Mouse (Mus musculus) hematopoietic stem cell, adult 5-6 weeks (primary cell): ENCODE measurements around the gene Tenm2. TPM values are rescaled to one million over a fixed set of nuclear protein-coding genes. Genes with fewer than 3 reads are reported as not detected.

Source experiments
- ATAC-seq, 2 experiments: fragments of 125-278 bp in 1 of 2; replicated peaks in 1 of 2; 2 replicates each; pipeline ENCODE4 v1.8.0; 2016 to 2017; ENCODE audit warnings: inconsistent platforms in 2 of 2, mild to moderate bottlenecking in 2 of 2, moderate number of reproducible peaks in 2 of 2, low read depth in 1 of 2, moderate TSS enrichment in 1 of 2; ENCODE audit not compliant: low FRiP score in 2 of 2, poor library complexity in 2 of 2, severe bottlenecking in 2 of 2, insufficient read depth in 1 of 2, low TSS enrichment in 1 of 2
- total RNA-seq: library from RNA; stranded (forward); fragments of 172-1452, 232-1000 nt; gene quantifications from 2 replicates; pipeline ENCODE4 v1.2.3, GENCODE M21; 2017

Tenm2 gene
- total RNA-seq, 1 experiment from 2014 or later, result not detected

DNA sequence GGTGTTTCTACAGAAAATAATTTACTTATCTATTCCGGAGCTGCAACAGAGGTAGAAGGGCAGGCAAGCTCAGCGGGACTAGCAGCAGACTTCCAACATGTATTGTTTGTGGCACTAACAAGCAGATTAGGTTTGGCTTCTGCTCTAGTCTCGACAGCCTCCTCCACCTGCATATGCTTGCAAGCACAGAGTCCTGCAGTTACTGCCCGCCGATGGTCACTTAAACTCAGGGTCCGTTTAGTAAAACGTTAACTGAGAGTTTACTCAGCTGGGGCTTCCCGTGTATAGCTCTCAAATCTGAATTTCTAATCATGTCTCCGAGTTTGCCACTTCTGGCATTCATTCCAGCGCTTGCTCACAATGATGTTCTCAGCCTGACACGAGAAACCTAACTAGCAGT lies 404.3 kb downstream of the Tenm2 start:
- no peak for ATAC-seq

DNA sequence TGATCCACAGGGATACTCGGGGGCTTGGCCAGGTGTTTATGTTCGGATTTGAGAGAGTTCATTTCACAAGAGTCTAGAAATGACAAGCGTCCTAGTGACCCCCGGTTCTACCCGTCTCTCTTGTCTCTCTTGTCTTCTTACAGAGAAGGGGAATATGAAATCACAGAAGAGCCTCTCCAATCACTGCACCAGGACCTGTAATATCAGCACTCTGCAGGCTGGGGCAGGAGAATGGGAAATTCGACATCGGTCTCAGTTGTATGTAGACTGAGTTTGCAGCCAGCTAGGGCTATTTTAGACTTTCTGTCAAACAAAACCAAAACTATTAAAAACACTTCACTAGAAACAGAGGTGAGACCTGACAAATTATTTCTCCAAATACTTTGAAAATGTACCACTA lies 411.1 kb downstream of the Tenm2 start:
- no peak for ATAC-seq

DNA sequence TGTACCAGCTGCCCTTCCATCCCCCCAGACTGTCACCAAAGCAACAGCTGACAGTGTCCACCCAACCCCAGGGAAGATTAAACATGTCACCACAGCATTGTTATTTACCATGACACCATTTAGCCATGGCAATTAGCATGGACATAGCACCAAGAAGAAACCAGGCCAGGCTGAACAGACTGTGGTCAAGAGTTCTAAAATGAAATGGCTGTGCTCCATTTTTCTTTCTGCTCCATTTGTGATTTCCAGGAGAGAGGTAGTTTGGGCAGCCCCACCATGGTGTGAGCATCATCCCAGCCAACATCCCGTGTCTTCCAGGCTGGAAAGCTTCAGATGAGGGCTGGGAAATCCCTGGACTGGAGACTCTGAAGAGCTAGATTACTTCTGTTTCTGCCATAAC lies 431.1 kb downstream of the Tenm2 start:
- no peak for ATAC-seq

DNA sequence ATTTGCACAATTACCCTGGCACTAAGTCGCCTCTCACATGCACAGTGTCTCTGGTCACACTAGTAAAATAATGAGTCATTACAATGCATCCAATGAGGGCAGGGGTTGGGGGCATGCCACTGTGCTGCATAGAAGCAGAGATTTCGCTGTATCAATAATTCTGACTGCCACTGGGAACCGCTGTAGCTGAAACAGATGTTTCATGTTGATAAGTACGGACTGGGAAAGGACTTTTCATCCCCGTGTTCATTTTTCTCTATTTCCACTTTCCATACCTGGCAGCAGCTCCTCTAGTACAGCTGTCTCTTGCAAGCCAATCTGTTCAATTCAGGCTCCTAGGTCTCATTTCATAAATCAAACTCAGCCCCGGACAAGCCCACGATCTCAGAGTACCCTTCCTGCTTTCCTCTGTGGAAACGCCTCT lies 433.5 kb downstream of the Tenm2 start:
- ATAC-seq, result no peak

DNA sequence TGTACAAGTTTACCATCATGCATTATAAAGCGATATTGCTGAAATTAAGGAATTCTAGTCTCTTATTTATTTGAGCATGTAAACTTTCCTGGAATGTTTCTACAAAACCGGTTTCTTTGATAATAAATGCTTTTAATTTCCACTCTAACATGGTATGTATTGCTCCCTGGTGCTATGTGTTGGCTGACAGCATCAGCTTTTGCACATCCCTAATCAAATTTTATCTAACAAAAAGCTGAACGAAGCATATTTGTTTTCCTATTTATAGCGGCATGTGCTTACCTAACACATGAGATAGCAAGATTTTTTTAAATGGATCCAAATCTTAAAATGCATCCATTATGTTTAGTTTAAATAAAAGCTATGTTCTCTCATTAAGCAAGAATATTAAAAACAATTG lies 434.1 kb downstream of the Tenm2 start:
- ATAC-seq, result no peak

DNA sequence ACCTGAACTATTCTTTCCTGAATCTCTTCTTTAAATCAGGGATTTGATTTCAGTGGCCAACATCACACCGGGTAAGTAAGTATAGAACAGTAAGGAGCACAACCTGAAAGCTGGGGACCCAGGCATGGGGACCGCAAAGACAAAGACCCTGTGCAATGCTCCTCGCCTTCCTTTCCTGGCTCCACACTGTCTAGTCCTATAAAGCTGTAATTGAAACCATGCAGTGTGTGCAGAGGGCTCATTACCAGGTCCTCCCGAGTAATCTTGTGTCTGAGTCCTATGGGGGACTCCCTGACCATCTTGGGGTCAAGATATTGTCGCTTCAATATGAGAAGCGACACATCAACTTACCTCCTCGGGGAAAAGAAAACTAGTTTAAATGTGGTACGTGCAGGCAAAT lies 436.4 kb downstream of the Tenm2 start:
- ATAC-seq, result no peak

DNA sequence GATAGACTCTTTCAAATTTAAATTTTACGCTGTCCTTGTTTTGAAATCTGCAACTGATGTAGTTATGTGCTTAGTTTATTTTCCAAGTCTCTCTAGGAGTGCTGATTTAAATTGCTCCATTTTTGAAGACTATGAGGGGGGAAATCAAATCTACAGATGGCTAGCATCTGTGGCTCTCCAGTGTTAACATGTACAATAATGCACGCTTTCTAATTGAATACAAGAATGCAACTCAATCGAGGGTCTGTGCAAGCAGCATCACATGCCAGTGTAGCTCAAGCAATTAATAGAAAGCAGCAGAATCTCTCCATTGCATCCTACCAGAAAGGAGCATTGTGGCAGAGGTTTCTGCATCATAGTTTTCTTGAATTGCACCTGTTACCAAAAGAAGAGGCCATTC lies 477.8 kb downstream of the Tenm2 start:
- no peak for ATAC-seq

DNA sequence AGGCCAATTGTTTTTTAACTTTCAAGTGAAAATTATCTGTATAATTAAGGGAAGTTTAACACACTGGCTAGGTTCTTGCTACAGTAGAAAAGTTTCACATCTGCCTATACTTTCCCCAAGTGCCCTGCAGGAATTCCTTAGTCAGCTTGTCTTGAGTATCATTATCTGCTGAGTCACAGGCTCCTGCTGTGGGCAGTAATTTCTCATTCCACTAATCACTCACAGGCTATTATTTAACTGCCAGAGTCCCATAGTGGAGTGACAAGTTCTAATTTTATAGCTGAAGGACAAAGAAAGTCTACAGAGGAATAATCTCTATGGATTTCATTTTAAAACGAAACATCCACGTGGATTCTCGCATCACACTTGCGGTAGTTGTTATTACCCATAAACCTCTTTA lies 489.5 kb downstream of the Tenm2 start:
- ATAC-seq, result no peak

DNA sequence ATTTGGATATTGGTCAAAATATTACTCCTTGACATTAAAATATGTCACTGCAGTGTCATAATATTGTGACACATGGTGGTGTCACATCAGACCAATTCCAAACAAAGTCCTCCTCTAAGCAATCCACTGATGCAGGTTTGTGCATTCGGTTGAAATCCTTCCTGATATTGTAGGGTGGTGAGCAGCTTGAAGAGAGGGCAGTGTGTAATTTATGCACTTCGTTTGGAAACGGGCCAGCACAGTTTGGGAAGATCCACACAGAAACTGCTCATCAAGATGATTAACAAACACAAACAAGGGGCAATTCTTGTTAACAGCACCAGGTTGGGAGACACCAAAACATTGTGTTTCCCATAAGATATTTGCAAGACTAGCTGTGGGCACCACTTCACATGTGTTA lies 508.0 kb downstream of the Tenm2 start:
- ATAC-seq, result no peak

DNA sequence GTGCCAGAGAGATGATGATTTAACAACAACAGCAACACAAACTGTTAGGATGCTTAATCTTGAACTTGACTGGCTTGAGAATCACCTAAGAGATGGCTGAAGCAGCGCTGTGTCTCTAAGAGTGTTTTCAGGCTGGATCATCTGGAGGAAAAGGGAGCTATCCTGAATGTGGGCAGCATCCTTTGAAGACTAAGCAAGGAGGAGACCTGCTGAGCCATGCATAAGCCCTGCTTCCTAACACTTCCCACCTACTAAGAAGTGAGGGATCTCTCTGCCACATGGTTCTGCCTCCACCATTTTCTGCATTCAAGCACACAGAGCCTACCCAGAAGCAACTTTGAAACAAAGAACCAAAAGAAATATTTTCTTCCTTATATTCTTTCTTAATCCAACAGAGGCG lies 532.9 kb downstream of the Tenm2 start:
- ATAC-seq, result no peak

DNA sequence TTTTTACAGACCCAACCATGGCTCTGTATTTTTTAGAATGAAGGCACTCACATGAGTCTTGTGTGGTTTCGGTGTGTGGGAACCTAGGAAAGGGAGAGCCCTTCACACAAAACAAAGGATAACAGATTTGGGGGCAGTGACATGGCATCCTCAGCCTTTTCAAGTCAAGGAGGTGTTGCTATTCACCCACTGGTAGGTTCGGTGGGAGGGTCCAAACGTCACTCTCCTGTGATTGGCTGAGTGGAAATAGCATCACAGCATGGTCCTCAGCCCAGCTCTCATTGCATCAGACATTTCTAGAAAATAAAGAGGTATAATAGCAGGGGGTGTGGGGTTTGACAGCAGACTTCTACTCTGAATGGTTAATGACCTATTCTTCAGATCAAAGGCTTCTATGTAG lies 534.8 kb downstream of the Tenm2 start:
- ATAC-seq, result no peak

DNA sequence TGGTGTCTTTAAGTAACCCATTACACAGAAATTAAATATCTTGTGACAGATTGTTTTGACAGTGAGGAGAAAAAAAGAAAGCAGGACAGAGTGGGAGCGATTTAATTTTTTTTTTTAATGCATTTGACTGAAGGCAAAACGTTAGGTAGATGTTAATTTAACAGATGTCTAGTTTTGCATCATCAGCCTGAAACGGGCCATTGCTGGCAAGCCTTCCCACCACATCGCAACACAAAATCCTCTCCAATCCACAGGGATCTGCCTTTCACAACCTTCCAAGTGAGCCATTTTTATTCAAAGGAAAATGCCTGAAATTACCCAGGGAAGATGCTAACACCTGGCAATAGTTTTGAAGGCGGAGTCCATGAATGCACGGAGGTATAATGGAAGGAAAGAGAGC lies 535.6 kb downstream of the Tenm2 start:
- ATAC-seq, result no peak

DNA sequence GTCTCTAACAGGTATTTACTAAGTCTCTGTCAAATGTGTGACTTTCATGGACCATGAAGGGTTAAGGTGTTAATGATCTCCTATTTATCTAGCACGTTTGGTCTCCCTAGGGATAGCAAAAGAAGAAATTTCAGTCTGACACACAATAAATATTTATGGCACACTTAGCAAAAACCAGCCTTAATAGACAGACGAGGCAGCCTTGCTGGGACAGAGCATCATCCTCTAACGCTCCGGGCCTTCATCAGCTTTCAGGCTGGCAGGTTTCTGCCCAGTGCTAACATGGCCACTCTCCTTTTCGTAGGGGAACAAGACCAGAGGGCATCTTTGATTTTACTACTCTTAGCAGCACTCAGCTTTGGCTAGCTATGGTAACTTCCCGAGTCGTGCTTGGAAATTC lies 537.5 kb downstream of the Tenm2 start:
- no peak for ATAC-seq

DNA sequence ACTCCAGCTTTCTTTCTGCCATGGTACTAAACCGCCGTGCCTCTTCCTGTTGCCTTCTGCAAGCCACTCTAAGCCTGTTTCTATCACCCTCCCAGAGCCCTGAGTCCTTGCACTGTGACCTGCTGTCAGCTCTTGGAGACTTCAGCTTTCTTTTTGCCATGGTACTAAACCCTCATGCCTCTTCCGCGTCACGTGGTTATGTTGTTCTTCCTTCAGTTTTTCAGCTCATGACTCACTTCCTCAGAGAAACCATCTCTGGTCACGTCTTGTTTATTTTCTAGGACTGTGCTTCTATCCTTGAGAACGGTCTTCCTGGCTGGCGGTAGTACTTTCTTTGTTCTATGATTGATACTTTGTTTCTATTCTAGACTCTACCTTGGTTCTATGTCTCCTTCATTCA lies 537.9 kb downstream of the Tenm2 start:
- ATAC-seq, result no peak

DNA sequence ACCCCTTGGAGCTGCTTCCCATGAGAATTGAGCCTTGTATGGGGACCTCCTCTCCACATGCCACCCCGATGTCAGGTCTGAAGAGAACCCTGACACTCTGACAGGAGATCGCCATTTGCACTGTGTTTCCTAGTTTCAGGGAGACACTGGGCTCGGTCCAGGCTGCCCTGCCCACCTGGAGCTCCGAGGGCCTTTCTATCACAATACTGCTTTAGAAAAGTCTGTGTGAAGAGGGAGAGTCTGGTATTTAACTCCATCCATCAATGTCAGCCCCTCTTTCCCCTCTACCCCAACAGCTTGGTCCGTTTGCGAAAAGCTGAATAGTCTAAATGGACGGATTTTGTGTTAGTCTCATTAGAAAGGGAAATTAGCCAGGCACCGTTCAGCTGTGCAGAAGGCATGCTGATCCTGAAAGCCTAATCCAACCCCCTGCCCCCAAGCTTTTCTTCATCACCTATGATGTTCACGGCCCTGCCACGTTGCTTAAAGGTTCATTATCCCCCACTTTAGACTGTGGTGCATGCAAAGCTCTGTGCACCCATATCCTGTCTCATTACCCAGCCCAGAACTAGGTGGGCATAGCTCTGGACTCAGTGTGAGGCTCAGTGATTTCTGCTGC lies 538.6 kb downstream of the Tenm2 start:
- no peak for ATAC-seq

DNA sequence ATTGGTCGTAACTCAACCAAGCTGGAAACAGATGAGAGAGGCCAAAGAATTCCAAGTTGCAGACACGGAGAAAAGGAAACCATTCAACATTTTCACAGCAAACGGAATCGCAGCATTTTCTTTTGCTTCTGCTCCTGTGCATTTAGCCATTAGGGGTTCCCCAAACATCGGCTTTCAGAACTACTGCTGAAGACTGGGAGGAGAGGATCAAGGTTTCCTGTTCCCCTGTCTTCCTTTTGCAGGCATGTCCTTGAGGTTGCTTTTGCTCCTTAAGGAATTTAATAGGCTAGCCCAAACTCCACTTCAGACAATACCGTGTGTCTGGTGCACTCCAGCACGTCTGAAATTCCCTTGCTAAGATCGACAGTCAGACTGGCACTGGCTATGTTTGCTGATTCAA lies 541.0 kb downstream of the Tenm2 start:
- no peak for ATAC-seq

DNA sequence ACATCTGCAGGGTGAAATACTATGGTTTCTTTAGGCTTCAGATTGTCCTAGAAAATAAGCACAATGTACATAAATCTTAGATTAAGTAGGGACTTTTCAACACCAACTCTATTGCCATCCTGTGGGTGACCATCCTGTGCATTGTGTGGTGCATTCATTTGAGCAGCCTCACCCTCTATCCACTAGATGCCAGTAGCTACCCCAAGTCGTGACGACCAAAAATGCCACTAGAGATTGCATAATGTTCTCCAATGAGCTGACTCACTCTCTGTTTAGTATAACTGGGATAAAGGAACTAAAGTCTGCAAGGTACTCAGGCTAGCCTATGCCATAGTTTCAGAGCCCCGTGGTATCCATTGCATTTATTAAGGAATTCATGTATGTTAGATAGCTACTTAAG lies 543.1 kb downstream of the Tenm2 start:
- no peak for ATAC-seq

DNA sequence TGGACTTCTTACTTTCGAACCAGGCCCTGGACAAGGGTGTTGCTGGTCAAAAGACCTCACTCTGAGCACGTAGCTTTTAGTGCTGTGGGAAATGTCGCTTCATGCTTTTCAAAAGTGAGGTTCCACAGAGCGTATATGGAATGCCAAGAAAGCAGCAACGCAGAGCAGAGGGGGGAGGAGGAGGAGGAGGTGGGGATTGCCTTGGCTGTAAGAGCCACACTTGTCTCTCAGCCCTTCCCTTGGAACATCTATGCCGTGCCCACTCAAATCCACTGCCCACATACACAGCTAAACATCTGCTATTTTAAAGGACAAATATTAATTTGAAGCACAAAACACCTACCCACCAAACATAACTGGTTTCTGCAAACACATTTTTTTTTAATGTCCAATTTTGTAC lies 544.9 kb downstream of the Tenm2 start:
- ATAC-seq, result no peak

DNA sequence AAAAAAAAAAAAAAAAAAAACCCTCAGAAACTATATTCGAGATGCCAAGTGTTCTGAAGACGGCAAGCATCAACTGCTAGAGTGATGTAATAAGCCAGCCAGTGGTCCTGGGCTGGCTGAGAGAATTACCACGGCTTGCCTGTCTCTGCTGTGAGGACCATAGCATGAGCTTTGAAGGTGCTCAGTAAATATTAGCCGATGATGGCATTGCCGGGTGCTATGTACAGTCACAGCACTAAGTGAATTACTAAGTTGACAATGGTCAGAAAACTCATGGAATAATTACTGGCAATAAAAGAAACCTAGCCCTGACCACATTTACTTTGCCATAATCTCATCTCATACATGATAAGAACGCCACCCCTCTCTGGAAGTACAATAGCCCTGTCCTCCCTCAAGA lies 549.5 kb downstream of the Tenm2 start:
- ATAC-seq, result no peak

DNA sequence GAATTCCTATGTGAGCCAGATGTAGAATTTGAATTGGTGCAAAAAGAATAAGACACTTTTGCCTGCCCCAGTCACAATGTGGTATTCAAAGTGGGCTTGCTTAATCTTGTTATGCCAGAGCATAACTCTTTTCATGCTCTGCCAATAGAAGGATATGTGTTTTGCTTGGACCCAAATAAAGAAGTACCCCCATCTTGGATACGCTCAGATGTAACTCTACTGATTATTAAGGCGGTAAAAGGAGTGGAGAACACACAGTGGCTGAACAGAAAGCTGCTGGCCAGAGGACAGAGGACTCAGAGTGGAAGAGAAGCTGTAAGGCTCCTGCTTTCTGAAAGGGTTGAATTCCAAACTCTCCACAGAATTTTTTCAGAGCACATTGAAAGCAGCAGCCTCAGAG lies 556.4 kb downstream of the Tenm2 start:
- no peak for ATAC-seq
